ENCODE assay signal across 21 mouse cellular contexts in genomic region chr11:22832600-22832999, GRCm38 (mm10). TPM values are rescaled to one million over a fixed set of nuclear protein-coding genes. Genes with fewer than 3 reads are reported as not detected.
DNase-seq lines count a peak whose midpoint lies in the region; ATAC-seq and TF ChIP-seq lines count a peak whose summit lies in the region.
"Had no signal": no experiment of that assay in that cellular context is flagged by ENCODE, and none has a peak within 500 bp of the region (broad histone marks: within the 10 kb centered on the region; RNA-seq: fewer than 3 reads in every experiment).

No protein-coding gene starts in this region.

- no peaks in the 10 kb centered on the region for H3K27me3 ChIP-seq in kidney, adult 2 months (replicated peaks; ENCODE audit: control insufficient read depth, insufficient read depth, low read length)
- no peaks in the 10 kb centered on the region for H3K27me3 ChIP-seq in CH12.LX (replicated peaks)
- no peaks in the 10 kb centered on the region for H3K27me3 ChIP-seq in neural tube, embryonic 15.5 days (replicated peaks)
- H3K27me3 ChIP-seq: forebrain, embryonic 13.5 days; hindbrain, embryonic 12.5 days had no signal

- H3K4me2 ChIP-seq in CH12.LX (ENCODE audit: insufficient read depth, low read depth, poor library complexity, severe bottlenecking), result no peak overlapping the region
- no peak overlapping the region for H3K4me2 ChIP-seq in neural tube, embryonic 15.5 days
- H3K4me2 ChIP-seq: forebrain, embryonic 13.5 days; hindbrain, embryonic 12.5 days had no signal

- H3K4me1 ChIP-seq in kidney, adult 2 months (ENCODE audit: control insufficient read depth, insufficient read depth, low read length), result no peaks in the 10 kb centered on the region
- peaks cover 11 to 71% of the 10 kb centered on the region in 2 experiments for H3K4me1 ChIP-seq in CH12.LX (ENCODE audit: control insufficient read depth in 1 of 2, insufficient read depth in 2 of 2)
- no peaks in the 10 kb centered on the region for H3K4me1 ChIP-seq in neural tube, embryonic 15.5 days
- H3K4me1 ChIP-seq: forebrain, embryonic 13.5 days had no signal

- TF ChIP-seq RAD21 in CH12.LX (IDR thresholded peaks at IDR 0.05; ENCODE audit: low read depth, low read length), result no peak

- 0 out of 2 replicates have a peak overlapping the region, but pooled peaks have one; percentile 5 for H3K27ac ChIP-seq in kidney, adult 2 months (ENCODE audit: insufficient read depth, low read depth, low read length)
- H3K27ac ChIP-seq in CH12.LX (ENCODE audit: insufficient read depth, low read depth), result no peak overlapping the region
- H3K27ac ChIP-seq in neural tube, embryonic 15.5 days (replicated peaks), result no peak overlapping the region
- H3K27ac ChIP-seq: embryonic facial prominence, embryonic 10.5 days; forebrain, embryonic 13.5 days; hindbrain, embryonic 12.5 days had no signal

- no peak overlapping the region for H3K9ac ChIP-seq in CH12.LX (ENCODE audit: insufficient read depth, low read depth)
- no peak overlapping the region for H3K9ac ChIP-seq in neural tube, embryonic 15.5 days (replicated peaks)
- H3K9ac ChIP-seq: forebrain, embryonic 13.5 days; forebrain, postnatal 0 days; hindbrain, embryonic 12.5 days had no signal

- no peak for TF ChIP-seq CTCF in kidney, adult 2 months (conservative IDR thresholded peaks at IDR 0.05; ENCODE audit: insufficient read depth, insufficient read length, low read depth, low read length)
- no peak for TF ChIP-seq CTCF in CH12.LX (conservative IDR thresholded peaks at IDR 0.05 in 1 of 2, IDR thresholded peaks at IDR 0.05 in 1 of 2; ENCODE audit: low read depth in 2 of 2, low read length in 2 of 2)

- dilution Hi-C loops in CH12.LX (cut with MboI; ENCODE audit: extremely low pct_ligation_motif_present, extremely low pct_unique_long_range_greater_than_20kb, low sequenced_read_pairs), result no loop called here

- no peaks in the 10 kb centered on the region; the same call in none of the 2 replicates for H3K36me3 ChIP-seq in kidney, adult 2 months (ENCODE audit: control insufficient read depth, insufficient read depth, low read length)
- peaks cover 59 to 90% of the 10 kb centered on the region in 2 experiments for H3K36me3 ChIP-seq in CH12.LX (replicated peaks in 1 of 2; ENCODE audit: control insufficient read depth in 1 of 2, insufficient read depth in 1 of 2, low read length in 1 of 2)
- no peaks in the 10 kb centered on the region for H3K36me3 ChIP-seq in neural tube, embryonic 15.5 days
- H3K36me3 ChIP-seq: embryonic facial prominence, embryonic 10.5 days; hindbrain, embryonic 12.5 days had no signal

- peak; percentile 29 for ATAC-seq in activated CD4-positive, CD25-positive, alpha-beta regulatory T cell, adult 4 months
- ATAC-seq in neural tube, embryonic 15.5 days (ENCODE audit: low FRiP score), result no peak
- ATAC-seq: forebrain, embryonic 13.5 days; forebrain, postnatal 0 days; hindbrain, embryonic 16.5 days; intestine, embryonic 16.5 days had no signal

- H3K4me3 ChIP-seq in kidney, adult 2 months (ENCODE audit: insufficient read depth, low read depth, low read length), result no peak overlapping the region
- no peak overlapping the region for H3K4me3 ChIP-seq in CH12.LX (replicated peaks in 1 of 3; ENCODE audit: low read depth in 2 of 3, low read length in 2 of 3, poor library complexity in 1 of 3)
- H3K4me3 ChIP-seq in neural tube, embryonic 15.5 days (replicated peaks), result no peak overlapping the region
- H3K4me3 ChIP-seq: embryonic facial prominence, embryonic 10.5 days; forebrain, embryonic 13.5 days; hindbrain, embryonic 12.5 days had no signal

- in situ Hi-C loops in CH12.LX (cut with MboI; ENCODE audit: low pct_ligation_motif_present, low pct_unique_long_range_greater_than_20kb, low sequenced_read_pairs), result no loop called here

- TF ChIP-seq EP300 in CH12.LX (IDR thresholded peaks at IDR 0.05; ENCODE audit: low read length), result no peak

- no peak for TF ChIP-seq POLR2A in kidney, adult 2 months (IDR thresholded peaks at IDR 0.05; ENCODE audit: low read depth, low read length)
- TF ChIP-seq POLR2A in CH12.LX (IDR thresholded peaks at IDR 0.05; ENCODE audit: low read depth, low read length), result 0 out of 2 replicates have a peak, but pooled peaks have one; percentile 15

- peaks cover 50% of the 10 kb centered on the region for H3K79me2 ChIP-seq in CH12.LX (replicated peaks; ENCODE audit: control insufficient read depth, extremely low read depth, insufficient read depth, poor library complexity, severe bottlenecking)

- no peaks in the 10 kb centered on the region for H3K9me3 ChIP-seq in CH12.LX (replicated peaks; ENCODE audit: low read length)
- H3K9me3 ChIP-seq in neural tube, embryonic 15.5 days (replicated peaks), result no peaks in the 10 kb centered on the region
- H3K9me3 ChIP-seq: embryonic facial prominence, embryonic 10.5 days; forebrain, embryonic 13.5 days; G1E; hindbrain, embryonic 12.5 days had no signal

- WGBS in kidney, adult 2 months, result 61% methylated on average over 4 of the region's 4 CpGs
- WGBS in neural tube, embryonic 15.5 days, result 86% methylated on average over 4 of the region's 4 CpGs

- DNase-seq in kidney, adult 2 months, result no peak
- no peak for DNase-seq in kidney, postnatal 4 days
- DNase-seq in CD4-positive helper T cell, adult 2 months (ENCODE audit: low read depth, low spot score), result peak; percentile 32
- no peak for DNase-seq in CH12.LX (ENCODE audit: extremely low read depth)
- DNase-seq in adrenal gland, postnatal 14 days, result no peak
- no peak for DNase-seq in thymus, postnatal 25 days
- DNase-seq: adrenal gland, postnatal 36 days; cerebellum, adult 2 months; cerebellum, postnatal 10 days; forebrain, postnatal 0 days; gastrocnemius, postnatal 14 days; heart, postnatal 10 days; heart, postnatal 4 days had no signal

TF ChIP-seq in CH12.LX, 34 proteins besides CTCF, POLR2A, EP300 and RAD21:
- TF ChIP-seq POLR2AphosphoS2 (IDR thresholded peaks at IDR 0.05; ENCODE audit: low read depth, low read length) (no peak; the same call in 1 of the 2 replicates), MYC (IDR thresholded peaks at IDR 0.05; ENCODE audit: low read depth, low read length) (no peak), PAX5 (IDR thresholded peaks at IDR 0.05; ENCODE audit: low read length) (no peak), E2F4 (IDR thresholded peaks at IDR 0.05; ENCODE audit: insufficient replicate concordance, low read depth, low read length) (no peak), JUND (conservative IDR thresholded peaks at IDR 0.05; ENCODE audit: low read depth, low read length) (no peak), HCFC1 (IDR thresholded peaks at IDR 0.05; ENCODE audit: low read depth, low read length) (no peak), CHD2 (IDR thresholded peaks at IDR 0.05; ENCODE audit: low read length) (no peak), MAFK (IDR thresholded peaks at IDR 0.05; ENCODE audit: insufficient replicate concordance, low read length) (no peak), SMC3 (IDR thresholded peaks at IDR 0.05; ENCODE audit: low read depth, low read length) (no peak), CHD1 (IDR thresholded peaks at IDR 0.05; ENCODE audit: low read depth, low read length) (no peak), USF1 (IDR thresholded peaks at IDR 0.05; ENCODE audit: low read depth, low read length) (no peak), RCOR1 (conservative IDR thresholded peaks at IDR 0.05; ENCODE audit: low read depth, low read length) (no peak), NELFE (IDR thresholded peaks at IDR 0.05; ENCODE audit: low read depth, low read length) (no peak), USF2 (conservative IDR thresholded peaks at IDR 0.05; ENCODE audit: low read depth, low read length) (no peak), MXI1 (IDR thresholded peaks at IDR 0.05; ENCODE audit: low read depth, low read length) (no peak), NRF1 (IDR thresholded peaks at IDR 0.05; ENCODE audit: low read depth, low read length) (no peak), GABPA (IDR thresholded peaks at IDR 0.05; ENCODE audit: insufficient replicate concordance, low read depth, low read length) (no peak), ELF1 (IDR thresholded peaks at IDR 0.05; ENCODE audit: low read depth, low read length) (no peak), MAZ (IDR thresholded peaks at IDR 0.05; ENCODE audit: low read depth, low read length) (no peak)

RNA-seq across cellular contexts. Expression of gene B3gnt2, which starts 28.2 kb away (rescaled TPM):
- polyA plus RNA-seq in kidney, adult 2 months (2012; rRNA removed), result 19.5 and 21.0 TPM in 2 replicates
- total RNA-seq in CH12.LX (2012; rRNA removed), result 74.6 and 77.4 TPM in 2 replicates
- total RNA-seq in CH12.LX (2014; rRNA removed), result 62.2 and 75.2 TPM in 2 replicates
- 96.0 and 111 TPM in 2 replicates for polyA plus RNA-seq in CH12.LX (2012; ENCODE audit: insufficient read length, low read depth)
- 1 to 10 TPM; 4.7 to 9.8 TPM for polyA plus RNA-seq in activated CD4-positive, CD25-positive, alpha-beta regulatory T cell, adult 4 months (2017; shearing (Covaris generic))
- 43.9 and 46.6 TPM in 2 replicates for total RNA-seq in adrenal gland, postnatal 14 days (2021)
- 2.3 and 5.5 TPM in 2 replicates for polyA plus RNA-seq in neural tube, embryonic 15.5 days (2015; fragmentation: Nextera tagmentation; extraction: Ambion mirVana)
